Mouse (Mus musculus) C2C12 (cell line): ENCODE data around the gene Pkn1. TPM values are rescaled to one million over a fixed set of nuclear protein-coding genes. Genes with fewer than 3 reads are reported as not detected.

Experiments used
- H3K27me3 ChIP-seq: one replicate; pipeline ENCODE4 v1.6.1; 2011; ENCODE audit not compliant: control insufficient read depth, insufficient read depth, insufficient read length
- H3K36me3 ChIP-seq: one replicate; pipeline ENCODE4 v1.6.1; 2011; ENCODE audit not compliant: control insufficient read depth, insufficient read depth
- H3K4me3 ChIP-seq: one replicate; pipeline ENCODE4 v1.5.1; 2011; ENCODE audit warnings: mild to moderate bottlenecking, control low read depth; ENCODE audit not compliant: poor library complexity, insufficient read depth, severe bottlenecking
- H3K79me2 ChIP-seq: one replicate; pipeline ENCODE4 v1.6.1; 2011; ENCODE audit not compliant: control insufficient read depth, insufficient read depth
- H3K79me3 ChIP-seq: one replicate; pipeline ENCODE4 v1.6.1; 2011; ENCODE audit warnings: low read depth, control low read depth
- H3ac ChIP-seq: one replicate; pipeline ENCODE3; 2011; ENCODE audit warnings: low read depth; ENCODE audit not compliant: control insufficient read depth, insufficient read length
- CEBPB ChIP-seq: IDR thresholded peaks from one replicate; pipeline ENCODE4 v1.6.1; 2011; ENCODE audit warnings: low read depth, mild to moderate bottlenecking, control low read depth, moderate library complexity
- CTCF ChIP-seq: IDR thresholded peaks from one replicate; pipeline ENCODE4 v1.5.1; 2011; ENCODE audit not compliant: control insufficient read depth, insufficient read depth, insufficient read length
- FOSL1 ChIP-seq: IDR thresholded peaks from one replicate; pipeline ENCODE4 v1.8.0; 2011; ENCODE audit warnings: mild to moderate bottlenecking, low read length; ENCODE audit not compliant: poor library complexity, insufficient read depth, severe bottlenecking
- MAX ChIP-seq: IDR thresholded peaks from one replicate; pipeline ENCODE4 v1.6.1; 2011; ENCODE audit warnings: mild to moderate bottlenecking, control low read depth
- MYOD1 ChIP-seq: IDR thresholded peaks from one replicate; pipeline ENCODE4 v1.6.1; 2011; ENCODE audit warnings: low read depth; ENCODE audit not compliant: control insufficient read depth, insufficient read length
- MYOG ChIP-seq: IDR thresholded peaks from one replicate; pipeline ENCODE4 v1.6.1; 2011; ENCODE audit not compliant: control insufficient read depth, insufficient read length; ENCODE audit errors: extremely low read depth
- USF1 ChIP-seq: IDR thresholded peaks from one replicate; pipeline ENCODE4 v1.6.1; 2011; ENCODE audit warnings: low read depth, mild to moderate bottlenecking, control low read depth, moderate library complexity
- polyA plus RNA-seq: library from polyadenylated mRNA; unstranded; fragments of >200 nt; fragmentation: generic; extraction: Trizol; gene quantifications from one replicate; pipeline ENCODE4 v1.2.1, GENCODE M21; 2012; ENCODE audit warnings: missing spikeins

Pkn1 gene
- polyA plus RNA-seq, 1 experiment, result 26.6 TPM

DNA sequence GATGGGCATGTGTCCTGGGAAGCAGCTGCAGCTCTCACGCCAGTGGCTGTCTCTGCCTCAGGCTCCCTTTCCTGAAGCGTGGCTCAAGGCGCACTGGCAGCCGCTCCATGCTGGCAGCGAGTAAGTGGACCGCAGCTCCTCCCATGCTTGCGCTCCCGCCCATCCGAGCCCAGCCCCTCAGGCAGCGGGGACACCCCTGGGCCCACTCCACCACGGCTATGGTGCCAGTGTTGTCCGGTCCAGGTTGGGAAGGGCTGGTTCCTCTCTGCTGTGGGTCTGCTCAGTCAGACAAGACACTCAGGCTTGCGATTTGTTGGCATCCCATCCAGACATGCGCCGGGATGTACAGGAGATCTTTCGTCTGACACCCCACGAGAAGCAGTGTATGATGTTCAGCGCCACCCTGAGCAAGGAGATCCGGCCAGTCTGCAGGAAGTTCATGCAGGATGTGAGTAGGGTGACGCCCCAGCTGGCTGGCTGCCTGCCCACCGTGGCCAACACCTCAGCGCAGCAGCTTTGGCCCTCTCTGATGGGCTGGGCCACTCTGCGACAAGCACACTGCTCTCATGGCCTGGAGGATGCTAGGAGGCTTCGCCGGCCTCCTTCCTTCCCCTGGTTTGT is 22.5 kb upstream of the Pkn1 start:
- peaks cover 79% of the 10 kb centered on the region for H3K36me3 ChIP-seq

GRCm38 (mm10) chr8:83719693-83720092 is 20.7 kb upstream of the Pkn1 start:
- Histone ChIP-seq H3K36me3 (peaks cover 61% of the 10 kb centered on the region), H3K79me3 (peaks cover 51% of the 10 kb centered on the region), H3K4me3 (no peak overlapping the region), H3ac (no peak overlapping the region), H3K79me2 (peaks cover 63% of the 10 kb centered on the region), H3K27me3 (no peaks in the 10 kb centered on the region)
- no peak for TF ChIP-seq MYOG
- TF ChIP-seq USF1, result no peak
- no peak for TF ChIP-seq CTCF
- no peak for TF ChIP-seq MAX
- no peak for TF ChIP-seq MYOD1
- TF ChIP-seq FOSL1, result no peak
- TF ChIP-seq CEBPB, result no peak

More for the DNA sequence above, 22.5 kb upstream of the Pkn1 start:
- H3K4me3 ChIP-seq, result no peak overlapping the region
- no peaks in the 10 kb centered on the region for H3K27me3 ChIP-seq
- H3K79me2 ChIP-seq, result peaks cover 50% of the 10 kb centered on the region
- peaks cover 40% of the 10 kb centered on the region for H3K79me3 ChIP-seq
- no peak for TF ChIP-seq MYOG
- TF ChIP-seq FOSL1, result no peak
- no peak for TF ChIP-seq CTCF
- no peak for TF ChIP-seq MYOD1
- no peak for TF ChIP-seq CEBPB
- no peak for TF ChIP-seq MAX
- no peak for TF ChIP-seq USF1
- H3ac ChIP-seq, result peak overlapping the region; percentile 11

GRCm38 (mm10) chr8:83719048-83719447 is 20.1 kb upstream of the Pkn1 start:
- Histone ChIP-seq H3K79me3 (peaks cover 51% of the 10 kb centered on the region), H3K36me3 (peaks cover 55% of the 10 kb centered on the region), H3K27me3 (no peaks in the 10 kb centered on the region), H3K4me3 (no peak overlapping the region), H3ac (peak overlapping the region; percentile 27), H3K79me2 (peaks cover 63% of the 10 kb centered on the region)
- TF ChIP-seq USF1 (no peak), MYOG (no peak), CEBPB (no peak), MAX (no peak), FOSL1 (no peak), MYOD1 (no peak), CTCF (no peak)

DNA sequence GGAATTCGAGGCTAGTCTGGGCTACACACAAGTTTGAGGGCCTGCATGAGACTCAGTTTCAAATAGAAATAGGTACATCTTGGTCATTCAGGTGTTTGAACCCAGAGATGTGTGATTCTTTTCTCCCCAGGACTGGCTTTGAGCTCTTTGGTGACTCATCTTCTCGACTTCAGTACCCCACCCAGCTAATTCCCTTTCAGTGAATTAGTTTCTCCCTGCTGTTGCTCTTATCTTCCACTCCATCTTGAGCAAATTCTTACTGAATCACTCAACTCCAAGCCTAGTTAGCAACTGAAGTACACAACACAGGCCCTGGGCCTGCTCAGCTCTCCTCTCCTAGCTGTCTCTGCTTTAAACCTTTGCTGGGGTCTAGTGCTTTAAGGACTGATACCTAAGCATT is 17.6 kb upstream of the Pkn1 start:
- peaks cover 48% of the 10 kb centered on the region for H3K79me3 ChIP-seq
- H3K36me3 ChIP-seq, result peaks cover 30% of the 10 kb centered on the region
- H3K79me2 ChIP-seq, result peaks cover 63% of the 10 kb centered on the region
- peak overlapping the region; percentile 85 for H3ac ChIP-seq
- H3K27me3 ChIP-seq, result no peaks in the 10 kb centered on the region
- TF ChIP-seq CEBPB (no peak), MYOD1 (no peak), FOSL1 (no peak), USF1 (no peak), MYOG (no peak), MAX (no peak), CTCF (no peak)
- H3K4me3 ChIP-seq, result peak overlapping the region; percentile 94

DNA sequence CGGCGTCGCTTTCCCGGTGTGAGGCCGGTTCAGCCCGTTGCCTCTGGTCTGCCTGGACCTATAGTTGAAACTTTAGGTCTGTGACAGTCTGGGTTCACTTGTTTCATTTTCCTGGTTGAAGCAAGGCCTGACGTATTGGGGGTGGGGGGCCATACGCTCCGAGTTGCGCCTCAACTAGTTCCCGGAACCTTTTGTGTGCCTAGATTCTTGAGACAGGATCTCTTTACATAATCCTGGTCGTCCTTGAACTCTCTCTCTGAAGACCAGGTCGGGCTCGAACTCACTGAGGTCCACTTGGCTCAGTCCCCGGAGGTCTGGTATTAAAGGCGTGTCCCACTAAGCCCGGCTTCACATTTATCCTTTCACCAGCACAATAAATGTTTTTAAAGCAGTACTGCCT is 16.8 kb upstream of the Pkn1 start:
- Histone ChIP-seq H3K79me2 (peaks cover 56% of the 10 kb centered on the region), H3K36me3 (peaks cover 22% of the 10 kb centered on the region), H3K4me3 (peak overlapping the region; percentile 94), H3ac (peak overlapping the region; percentile 96), H3K27me3 (no peaks in the 10 kb centered on the region), H3K79me3 (peaks cover 48% of the 10 kb centered on the region)
- no peak for TF ChIP-seq MAX
- no peak for TF ChIP-seq USF1
- TF ChIP-seq CEBPB, result no peak

GRCm38 (mm10) chr8:83715031-83715690 is 16.2 kb upstream of the Pkn1 start, which contains the start of gene Ddx39:
Gene Ddx39 (plus strand): TSS chr8:83715177.
- Histone ChIP-seq H3K79me3 (peaks cover 46% of the 10 kb centered on the region), H3K36me3 (peaks cover 16% of the 10 kb centered on the region), H3K27me3 (no peaks in the 10 kb centered on the region), H3K79me2 (peaks cover 50% of the 10 kb centered on the region), H3K4me3 (peak within 1 kb of the TSS; percentile 94), H3ac (peak within 1 kb of the TSS; percentile 96)
- TF ChIP-seq MYOD1, result no peak
- no peak for TF ChIP-seq CTCF
- TF ChIP-seq MYOG, result no peak
- peak; percentile 24 for TF ChIP-seq MAX
- TF ChIP-seq CEBPB, result no peak
- TF ChIP-seq FOSL1, result no peak
- peak; percentile 95 for TF ChIP-seq USF1
